Mouse (Mus musculus) heart, adult 8-10 months (tissue): Measurements from ENCODE around the gene Vmn2r4. TPM values are rescaled to one million over a fixed set of nuclear protein-coding genes. Genes with fewer than 3 reads are reported as not detected.
"Not testable (repeated sequence)": the region's sequence is repeated elsewhere in the genome, so short reads cannot be mapped to it uniquely, and the experiment has no call there.

Experiments used
- DNase-seq: peaks from one replicate; pipeline ENCODE4 v3.0.0; 2022; ENCODE audit warnings: low spot score
- total RNA-seq, 4 experiments: library from RNA; stranded (reverse); gene quantifications; 2 replicates each; pipeline ENCODE4 v1.2.4; 2022

Gene Vmn2r4
- not detected for total RNA-seq

DNA sequence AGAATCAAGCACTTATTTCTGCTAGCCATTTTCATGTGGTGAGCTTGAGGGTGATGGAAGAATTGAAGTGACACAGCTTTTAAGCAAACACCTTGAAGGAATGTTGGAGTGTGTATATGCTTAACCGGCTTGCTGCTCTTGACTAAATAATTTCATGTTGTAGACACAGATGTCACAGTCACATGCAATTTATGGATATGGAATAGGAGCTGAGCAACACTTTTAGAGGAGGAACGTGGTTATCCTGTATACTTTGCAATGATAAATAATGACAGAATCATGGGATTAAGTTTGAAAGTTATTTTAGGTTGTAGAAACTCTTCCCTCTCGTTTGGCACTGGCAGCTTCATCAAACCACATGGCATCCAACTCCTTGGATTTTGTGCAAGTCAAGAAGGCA, at the start of gene Vmn2r4:
Gene Vmn2r4, minus strand, starts transcription at position 101 of the 400 bp plus-strand sequence.
- DNase-seq = not testable (repeated sequence)

DNA sequence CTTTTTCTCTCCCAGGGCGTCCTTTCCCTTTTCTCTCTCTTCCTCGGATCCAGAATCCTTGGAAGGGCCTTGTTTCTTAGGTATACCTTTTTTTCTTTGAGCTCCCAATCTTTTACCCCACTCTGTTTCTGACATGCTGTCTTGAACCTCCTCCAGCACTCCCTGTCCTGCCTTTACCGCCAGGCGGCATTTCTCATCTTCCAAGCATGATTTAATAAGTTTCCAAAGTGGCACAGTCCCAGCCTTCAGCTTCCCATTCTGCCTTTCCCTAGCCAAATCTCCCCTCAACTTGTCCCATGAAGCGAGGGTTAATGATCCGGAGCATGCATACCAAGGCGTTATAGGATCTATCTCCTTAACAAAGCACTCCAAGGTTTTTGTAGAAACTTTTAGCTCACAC, 19.1 kb upstream of the Vmn2r4 start:
- not testable (repeated sequence) for DNase-seq

- not testable (repeated sequence) for DNase-seq
Measured at GRCm38 (mm10) chr3:64428117-64428798, 13.1 kb upstream of the Vmn2r4 start.

DNA sequence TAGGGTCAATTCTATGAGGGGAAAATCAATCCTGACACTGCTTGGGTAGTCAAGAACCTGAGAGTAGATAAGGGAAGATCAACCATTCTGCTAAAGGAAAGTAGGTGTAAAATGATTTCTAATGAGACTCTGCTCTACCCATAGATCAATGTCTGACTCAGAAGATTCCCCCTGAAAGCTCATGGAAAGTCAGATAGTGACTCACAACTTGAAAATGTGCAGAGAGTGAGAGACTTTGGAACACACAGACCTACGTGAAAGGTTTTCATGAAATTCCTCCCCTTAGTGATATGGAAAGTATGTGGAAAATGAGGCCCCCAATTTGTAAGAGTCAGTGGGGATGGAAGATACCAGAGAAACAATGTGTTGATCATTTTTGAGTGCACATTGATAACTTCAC, 7.0 kb upstream of the Vmn2r4 start:
- not testable (repeated sequence) for DNase-seq

- not testable (repeated sequence) for DNase-seq
Measured at GRCm38 (mm10) chr3:64417477-64417876, 2.3 kb upstream of the Vmn2r4 start.

GRCm38 (mm10) chr3:64414253-64414652, 915 bp downstream of the Vmn2r4 start:
- not testable (repeated sequence) for DNase-seq

DNA sequence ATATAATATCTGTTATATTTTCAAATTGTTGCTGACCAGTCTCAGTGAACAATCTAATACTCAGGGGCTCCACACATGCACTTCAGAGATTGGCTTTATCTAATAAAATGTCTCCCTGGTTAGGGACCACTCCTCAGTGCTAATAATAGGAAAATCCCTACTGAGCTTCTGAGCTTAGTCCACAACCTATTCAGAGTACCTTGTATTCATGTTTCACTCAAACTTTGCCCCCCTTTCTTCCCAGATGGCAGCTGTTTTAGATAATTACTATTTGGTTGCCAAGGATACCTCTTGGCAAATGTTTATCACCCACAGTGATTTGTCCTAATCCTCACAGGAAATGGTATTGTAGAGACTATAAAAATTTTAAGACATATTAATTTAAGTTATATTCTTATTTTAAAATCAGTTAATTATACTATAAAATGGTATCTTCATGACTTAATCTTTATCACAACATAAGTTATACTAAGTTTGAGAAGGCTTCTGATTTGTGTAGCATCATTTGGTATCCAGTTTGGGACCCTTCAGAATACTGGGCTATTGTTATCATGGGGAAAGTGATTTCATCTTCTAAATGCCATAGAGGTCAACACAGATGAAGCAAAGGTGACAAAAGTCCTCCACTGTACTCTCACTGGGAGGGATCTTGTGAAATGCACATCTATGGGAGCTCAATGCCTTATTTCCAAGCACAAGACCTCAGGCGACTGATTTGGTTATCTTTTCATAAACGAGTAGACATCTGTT, 55.7 kb downstream of the Vmn2r4 start:
- no peak for DNase-seq

Other genes starting within 250 kb of the Vmn2r4 start
- not detected for gene Vmn2r3, start 125.7 kb downstream of the Vmn2r4 start, total RNA-seq
- gene Vmn2r5, start 94.5 kb upstream of the Vmn2r4 start, total RNA-seq = not detected
- gene Vmn2r6, start 150.5 kb upstream of the Vmn2r4 start, total RNA-seq = not detected